Mouse (Mus musculus) lung, postnatal 4 days (tissue): ENCODE measurements around the gene Kcnj6.
A peak's percentile ranks its signal among the peaks of the same experiment; 100 is the strongest.

Experiments
- DNase-seq, 2 experiments: peaks; one replicate each; pipeline ENCODE4 v3.0.0; 2021

The Kcnj6 gene

GRCm38 (mm10) chr16:94713480-94714094 is 283.9 kb downstream of the Kcnj6 start:
- peak; percentile 85 to 87 for DNase-seq

- no peak for DNase-seq
These were observed 295.5 kb downstream of the Kcnj6 start for GRCm38 (mm10) chr16:94701971-94702370.

GRCm38 (mm10) chr16:94701141-94701540 is 296.4 kb downstream of the Kcnj6 start:
- DNase-seq, result no peak
